Mouse (Mus musculus): ENCODE measurements around the gene Mgst2.

Gene Mgst2

GRCm38 (mm10) chr3:51701281-51701751, 41.2 kb downstream of the Mgst2 start:
- DNase-seq (ENCODE audit: low read depth, low spot score): no peak

GRCm38 (mm10) chr3:51701950-51702349, 41.8 kb downstream of the Mgst2 start:
- no peak for DNase-seq (ENCODE audit: low read depth, low spot score)

GRCm38 (mm10) chr3:51702701-51703286, 42.6 kb downstream of the Mgst2 start:
- DNase-seq (ENCODE audit: low read depth, low spot score): no peak

- no peak for DNase-seq (ENCODE audit: low read depth, low spot score)
These were observed 43.3 kb downstream of the Mgst2 start for GRCm38 (mm10) chr3:51703478-51703877.

GRCm38 (mm10) chr3:51705220-51705619, 45.1 kb downstream of the Mgst2 start:
- DNase-seq (ENCODE audit: low read depth, low spot score): peak; percentile 25

GRCm38 (mm10) chr3:51708375-51708745, 48.2 kb downstream of the Mgst2 start:
- DNase-seq (ENCODE audit: low read depth, low spot score): no peak

GRCm38 (mm10) chr3:51708746-51709411, 48.7 kb downstream of the Mgst2 start:
- peak; percentile 96 for DNase-seq (ENCODE audit: low read depth, low spot score)

GRCm38 (mm10) chr3:51712382-51712781, 52.2 kb downstream of the Mgst2 start:
- DNase-seq (ENCODE audit: low read depth, low spot score): no peak

GRCm38 (mm10) chr3:51713233-51713632, 53.1 kb downstream of the Mgst2 start:
- no peak for DNase-seq (ENCODE audit: low read depth, low spot score)

GRCm38 (mm10) chr3:51714469-51714868, 54.3 kb downstream of the Mgst2 start:
- no peak for DNase-seq (ENCODE audit: low read depth, low spot score)

GRCm38 (mm10) chr3:51717455-51717854, 57.3 kb downstream of the Mgst2 start:
- DNase-seq (ENCODE audit: low read depth, low spot score): peak; percentile 61

- DNase-seq (ENCODE audit: low read depth, low spot score): no peak
These were observed 57.7 kb downstream of the Mgst2 start for GRCm38 (mm10) chr3:51717909-51718308.

GRCm38 (mm10) chr3:51719373-51719772, 59.2 kb downstream of the Mgst2 start:
- DNase-seq (ENCODE audit: low read depth, low spot score): peak; percentile 92

GRCm38 (mm10) chr3:51719982-51720381, 59.8 kb downstream of the Mgst2 start:
- DNase-seq (ENCODE audit: low read depth, low spot score): no peak

- DNase-seq (ENCODE audit: low read depth, low spot score): no peak
These were observed 66.1 kb downstream of the Mgst2 start for GRCm38 (mm10) chr3:51726257-51726656.

GRCm38 (mm10) chr3:51727487-51727886, 67.3 kb downstream of the Mgst2 start:
- DNase-seq (ENCODE audit: low read depth, low spot score): no peak

GRCm38 (mm10) chr3:51727968-51728367, 67.8 kb downstream of the Mgst2 start:
- no peak for DNase-seq (ENCODE audit: low read depth, low spot score)

- no peak for DNase-seq (ENCODE audit: low read depth, low spot score)
These were observed 68.3 kb downstream of the Mgst2 start for GRCm38 (mm10) chr3:51728456-51728855.

- no peak for DNase-seq (ENCODE audit: low read depth, low spot score)
These were observed 69.2 kb downstream of the Mgst2 start for GRCm38 (mm10) chr3:51729109-51729918.

GRCm38 (mm10) chr3:51730662-51731061, 70.5 kb downstream of the Mgst2 start:
- DNase-seq (ENCODE audit: low read depth, low spot score): peak; percentile 53

GRCm38 (mm10) chr3:51731949-51732636, 71.9 kb downstream of the Mgst2 start:
- DNase-seq (ENCODE audit: low read depth, low spot score): no peak

Measured in 3T3-L1 (cell line).